Mouse (Mus musculus) retina, adult 2 months (tissue): ENCODE measurements around the gene Slc1a1.

ENCODE experiments used
- DNase-seq: peaks from one replicate; pipeline ENCODE4 v3.0.0-alpha.2; 2012; ENCODE audit warnings: low read depth, low spot score

Slc1a1 gene

GRCm38 (mm10) chr19:28915602-28916250, 80.9 kb downstream of the Slc1a1 start:
- DNase-seq, result no peak

DNA sequence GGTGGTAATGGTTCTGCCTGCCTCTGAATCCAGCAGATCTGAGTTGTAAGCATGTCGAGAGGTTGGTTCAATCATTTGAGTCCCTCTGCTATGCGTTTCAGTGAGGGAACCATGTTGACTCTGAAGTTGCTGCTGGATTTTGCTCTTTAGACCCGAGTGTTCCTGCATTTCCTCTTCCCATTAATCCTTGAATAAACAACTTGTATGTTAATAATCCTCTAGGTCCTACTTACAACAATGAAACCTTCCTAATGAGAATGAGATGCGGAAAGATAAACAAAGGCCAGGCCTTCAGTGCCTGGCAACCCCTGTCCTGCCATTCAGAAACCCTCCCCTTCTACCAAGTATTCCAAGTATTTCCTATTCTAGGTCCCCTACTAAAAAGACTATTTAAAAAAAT, 81.6 kb downstream of the Slc1a1 start:
- DNase-seq, result no peak

GRCm38 (mm10) chr19:28917839-28918238, 83.0 kb downstream of the Slc1a1 start:
- no peak for DNase-seq

GRCm38 (mm10) chr19:28926366-28926765, 91.5 kb downstream of the Slc1a1 start:
- DNase-seq, result no peak

GRCm38 (mm10) chr19:28927396-28927795, 92.5 kb downstream of the Slc1a1 start:
- DNase-seq, result no peak

GRCm38 (mm10) chr19:28929034-28929433, 94.2 kb downstream of the Slc1a1 start:
- no peak for DNase-seq

GRCm38 (mm10) chr19:28934897-28935296, 100.0 kb downstream of the Slc1a1 start:
- no peak for DNase-seq

- no peak for DNase-seq
Observed at GRCm38 (mm10) chr19:28940135-28940874, 105.5 kb downstream of the Slc1a1 start.

DNA sequence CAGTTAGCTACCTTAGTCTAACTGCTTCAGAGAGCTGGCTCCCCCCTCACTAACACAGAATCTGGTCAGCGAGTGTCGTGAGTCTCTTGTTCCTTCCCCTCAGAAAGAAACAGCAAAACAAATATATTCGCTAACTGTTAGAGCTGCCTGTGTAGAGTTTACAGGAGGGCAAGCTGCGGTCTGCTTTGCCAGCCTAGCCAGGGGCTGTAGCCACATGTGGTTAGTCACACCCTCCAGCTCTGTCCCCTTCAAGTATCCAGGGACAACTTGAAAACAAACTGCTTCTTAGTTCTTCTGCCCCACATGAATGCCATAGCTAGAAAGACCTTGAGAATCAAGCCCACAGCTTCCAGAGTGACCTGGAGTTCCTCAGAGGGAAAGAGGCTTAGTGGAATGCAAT, 106.4 kb downstream of the Slc1a1 start:
- DNase-seq, result no peak

DNA sequence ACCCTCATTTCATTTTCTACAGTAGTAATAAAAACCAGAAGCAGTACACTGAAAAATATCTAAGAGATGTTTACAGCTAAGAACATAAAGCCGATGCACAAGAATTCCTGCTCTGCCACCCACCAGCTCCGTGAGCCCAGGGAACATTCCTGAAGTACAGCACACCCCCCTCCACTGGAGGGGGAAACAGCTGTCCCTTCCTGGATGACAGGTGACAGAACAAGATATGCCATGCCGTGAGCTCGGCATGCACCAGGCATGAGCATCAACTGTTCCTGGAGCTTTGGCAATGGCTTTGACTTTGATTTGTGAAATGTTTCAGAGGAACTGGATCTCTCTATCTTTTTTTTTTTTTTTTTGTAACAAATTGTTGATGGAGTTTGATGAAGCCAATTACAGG, 111.9 kb downstream of the Slc1a1 start:
- no peak for DNase-seq

GRCm38 (mm10) chr19:28947311-28947710, 112.5 kb downstream of the Slc1a1 start:
- no peak for DNase-seq

DNA sequence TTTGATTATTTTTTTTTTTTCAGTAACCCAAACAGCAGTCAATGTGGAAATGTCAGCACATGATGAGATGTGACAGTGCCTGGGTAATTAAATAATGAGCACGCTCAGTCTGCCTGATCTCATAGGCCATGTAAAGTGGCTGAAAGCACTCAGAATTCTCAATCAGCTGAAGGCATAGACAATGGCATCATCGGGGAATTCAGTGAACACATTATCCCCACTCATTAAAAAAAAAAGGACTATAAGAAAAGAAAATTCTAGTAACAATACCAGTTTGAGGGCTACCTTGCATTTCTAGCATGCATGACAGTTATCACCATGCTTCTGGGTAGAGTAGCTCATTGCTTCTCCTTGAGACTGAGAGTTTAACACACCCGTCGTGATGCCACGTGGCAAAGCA, 116.4 kb downstream of the Slc1a1 start:
- DNase-seq, result no peak

- no peak for DNase-seq
Observed at GRCm38 (mm10) chr19:28963113-28963512, 128.3 kb downstream of the Slc1a1 start.

- no peak for DNase-seq
Observed at GRCm38 (mm10) chr19:28963513-28963841, 128.6 kb downstream of the Slc1a1 start.
